Mouse (Mus musculus) thymus, postnatal 36 days (tissue): ENCODE results near the gene Sap25.

ENCODE experiments used
- DNase-seq, 2 experiments: peaks; one replicate each; pipeline ENCODE4 v3.0.0; 2022; ENCODE audit warnings: mixed read lengths in 2 of 2

Sap25 gene

DNA sequence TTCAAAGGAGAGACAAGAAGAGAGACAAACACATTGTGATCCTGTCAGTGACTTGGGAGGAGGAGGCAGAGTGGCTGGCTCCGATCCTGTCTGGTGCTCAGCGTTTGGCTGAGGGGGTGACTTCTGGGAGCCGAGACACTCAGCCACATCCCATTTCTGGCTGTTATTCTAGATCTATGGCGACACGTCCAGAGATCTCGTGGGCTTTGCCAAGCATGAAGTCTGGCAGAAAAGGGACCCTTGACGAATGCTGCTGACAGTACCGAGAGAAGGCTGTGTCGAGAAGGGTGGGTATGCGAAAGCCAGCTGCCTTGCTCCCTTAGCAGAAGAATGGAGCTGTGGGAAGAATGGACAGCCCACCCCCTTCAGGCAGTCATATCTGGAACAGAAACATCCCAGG, 27.8 kb downstream of the Sap25 start:
- DNase-seq: no peak

DNA sequence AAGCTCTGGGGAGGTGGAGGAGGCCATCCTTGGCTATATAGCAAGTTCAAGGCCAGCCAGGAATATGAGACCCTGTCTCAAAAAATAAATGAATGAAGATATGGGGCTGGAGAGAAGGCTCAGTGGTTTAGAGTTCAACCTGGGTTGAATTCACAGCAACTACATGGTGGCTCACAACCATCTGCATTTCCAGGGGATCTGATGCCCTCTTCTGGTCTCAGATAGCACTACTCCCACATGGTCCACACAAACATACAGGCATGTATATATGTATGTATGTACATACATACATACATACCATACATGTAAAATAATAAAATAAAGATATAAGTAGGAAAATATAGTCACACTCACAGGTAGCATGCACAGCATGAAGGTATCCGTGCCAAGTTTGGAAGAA, 29.1 kb downstream of the Sap25 start:
- DNase-seq: no peak

DNA sequence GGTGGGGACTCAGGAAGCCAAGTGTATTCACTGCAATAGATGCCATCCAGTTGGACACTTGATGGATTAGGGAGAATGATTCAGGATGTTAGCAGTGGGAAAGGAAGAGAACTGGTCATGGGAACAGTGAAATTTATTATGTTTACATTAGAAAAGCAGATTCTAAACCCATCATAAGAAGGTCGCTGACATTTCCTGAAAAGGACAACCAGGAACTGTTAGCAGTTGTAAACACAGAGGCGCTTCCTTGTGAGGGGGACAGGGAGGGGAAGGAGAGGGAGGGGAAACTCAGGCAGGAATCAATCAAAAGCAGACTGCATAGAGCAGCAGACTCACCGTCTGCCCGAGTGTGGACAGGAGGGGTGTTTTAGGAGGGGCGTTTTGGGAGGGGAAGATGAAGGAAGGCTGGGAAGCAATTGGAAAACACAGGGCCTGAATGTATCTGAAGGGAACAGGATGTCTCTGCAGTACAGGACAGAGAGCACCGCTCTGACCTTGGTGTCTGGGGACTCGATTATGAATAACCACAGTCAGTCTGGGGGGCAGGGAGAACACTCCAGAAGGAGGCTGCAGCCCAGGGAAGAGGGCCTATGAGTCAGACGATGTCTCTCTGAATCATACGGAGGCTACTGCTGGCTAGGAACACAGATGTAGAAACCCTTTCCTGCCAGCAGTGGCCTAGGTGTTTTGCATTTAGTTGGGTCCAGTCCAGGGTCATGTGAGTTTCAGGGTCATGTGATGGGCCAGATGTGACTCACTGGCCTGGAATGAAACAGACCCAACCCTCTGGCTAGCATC, 30.5 kb downstream of the Sap25 start:
- DNase-seq: no peak

DNA sequence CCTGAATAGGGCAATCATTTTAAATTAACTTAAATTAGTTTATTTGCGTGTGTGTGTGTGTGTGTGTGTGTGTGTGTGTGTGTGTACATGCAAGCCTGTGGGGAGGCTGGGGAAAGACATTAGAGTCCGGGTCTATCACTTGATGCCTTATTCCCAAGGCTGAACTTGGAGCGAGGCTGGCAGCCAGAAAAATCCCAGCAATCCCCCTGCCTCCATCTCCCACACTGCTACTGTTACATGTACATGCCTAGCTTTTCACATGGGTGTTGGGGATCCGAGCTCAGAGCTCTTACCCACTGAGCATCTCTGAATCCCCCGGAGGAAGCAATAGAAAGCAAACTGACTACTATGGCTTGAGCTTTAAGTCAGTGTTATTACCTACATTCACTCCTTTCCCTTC, 31.2 kb downstream of the Sap25 start:
- DNase-seq: no peak

DNA sequence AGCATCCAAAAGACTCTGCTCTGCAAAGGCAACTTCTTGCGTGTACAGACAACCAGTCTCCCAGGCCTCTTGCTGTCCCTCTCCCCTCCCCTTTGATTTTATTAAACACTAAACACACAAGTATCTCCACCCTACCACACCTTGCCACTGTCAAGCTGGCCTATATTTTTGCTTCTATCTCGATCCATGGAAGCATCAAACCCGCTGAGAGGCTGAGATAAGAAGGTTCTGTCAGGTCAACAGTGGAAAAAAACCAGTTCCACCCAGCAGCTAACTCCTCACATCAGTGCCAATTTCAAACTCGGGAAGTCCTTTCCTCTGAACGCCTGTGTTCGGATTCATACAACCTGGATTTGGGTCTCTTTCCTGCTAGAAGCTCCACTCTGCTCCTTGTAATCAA, 31.9 kb downstream of the Sap25 start:
- DNase-seq: no peak

DNA sequence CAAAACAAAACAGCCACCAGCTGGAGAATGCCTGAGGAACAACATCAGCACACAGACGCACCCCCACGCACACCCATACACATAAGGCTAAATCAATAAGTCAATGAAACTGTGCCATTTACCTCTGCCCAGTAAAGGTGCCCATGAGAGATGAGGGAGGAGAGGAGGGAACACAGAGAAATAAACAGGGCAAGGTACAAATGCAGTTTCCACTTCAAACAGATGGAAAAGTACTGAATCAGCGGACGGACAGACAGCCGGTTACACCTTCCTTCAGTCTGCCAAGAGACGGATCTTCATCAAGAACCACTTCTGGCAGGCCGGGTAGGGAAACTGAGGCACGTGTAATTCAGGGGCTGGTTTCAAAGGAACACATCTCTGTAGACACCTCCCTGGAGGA, 33.7 kb downstream of the Sap25 start:
- no peak for DNase-seq

DNA sequence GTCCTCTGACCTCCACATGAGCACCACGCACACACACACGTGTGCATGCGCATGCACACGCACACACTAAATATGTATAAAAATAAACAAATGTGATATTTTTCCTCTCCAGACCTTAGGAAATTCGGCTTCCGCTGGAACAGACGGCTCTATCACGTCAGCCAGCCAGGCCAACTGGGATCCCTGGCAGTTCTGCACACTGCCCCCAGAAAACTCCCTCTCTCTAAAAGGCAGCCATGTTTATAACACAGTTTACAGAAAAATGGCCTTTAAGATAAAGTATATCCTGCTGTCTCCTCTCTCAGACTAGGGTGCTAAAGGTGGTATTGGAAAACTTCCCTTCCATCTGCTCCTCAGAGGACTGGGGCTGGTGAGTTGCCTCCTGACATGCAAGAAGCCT, 36.7 kb downstream of the Sap25 start:
- no peak for DNase-seq

DNA sequence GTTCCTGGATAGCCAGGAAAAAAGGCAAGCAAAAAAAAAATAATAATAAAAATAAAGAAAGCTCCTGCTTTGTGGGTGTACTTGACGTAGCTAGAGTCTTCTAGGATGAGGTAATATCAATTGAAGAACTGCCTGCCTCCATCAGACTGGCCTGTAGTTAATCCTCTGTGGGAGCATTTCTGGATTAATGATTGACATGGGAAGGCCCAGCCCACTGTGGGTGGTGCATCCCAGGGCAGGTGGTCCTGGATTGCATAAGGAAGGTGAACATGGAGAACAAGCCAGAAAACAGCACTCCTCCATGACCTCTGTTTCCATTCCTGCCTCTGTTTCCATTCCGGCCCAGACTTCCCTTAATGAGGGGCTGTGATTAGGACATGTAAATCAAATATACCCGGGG, 37.6 kb downstream of the Sap25 start:
- DNase-seq: no peak

DNA sequence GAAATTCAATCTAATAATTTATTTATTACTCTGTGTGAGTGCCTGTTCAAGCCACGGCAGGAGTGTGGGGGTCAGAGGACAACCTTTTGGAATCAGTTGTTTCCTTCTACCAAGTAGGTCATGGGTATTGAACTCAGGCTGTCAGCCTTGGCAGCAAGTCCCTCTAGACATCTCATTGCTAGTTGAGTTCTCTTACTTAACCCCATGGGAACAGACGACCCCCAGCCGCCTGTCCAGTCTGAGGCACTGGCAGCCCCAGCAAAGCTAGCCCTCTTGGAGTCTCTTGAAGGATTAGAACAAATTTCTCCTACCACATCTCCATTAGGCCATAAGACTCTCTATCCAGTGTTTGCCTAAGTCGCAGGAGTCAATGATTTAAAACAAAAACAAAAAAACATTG, 38.6 kb downstream of the Sap25 start:
- DNase-seq: no peak

DNA sequence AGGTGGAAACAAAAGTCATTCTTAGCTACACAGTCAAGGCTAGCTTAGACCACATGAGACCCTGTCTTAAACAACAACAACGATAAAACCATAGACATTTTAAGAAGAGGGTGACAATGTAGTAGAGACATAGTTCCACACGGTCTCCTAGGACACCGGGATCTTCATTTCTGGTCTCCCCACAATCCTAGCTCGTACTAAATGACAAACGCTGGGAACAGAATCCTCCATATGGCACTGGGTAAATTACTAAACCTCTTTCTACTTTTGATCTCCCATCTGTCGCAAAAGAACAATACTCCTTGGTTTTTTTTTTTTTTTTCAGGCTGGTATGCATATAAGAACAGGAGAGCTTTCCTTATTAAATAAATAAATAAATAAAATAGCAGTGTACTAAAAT, 41.4 kb downstream of the Sap25 start:
- no peak for DNase-seq

DNA sequence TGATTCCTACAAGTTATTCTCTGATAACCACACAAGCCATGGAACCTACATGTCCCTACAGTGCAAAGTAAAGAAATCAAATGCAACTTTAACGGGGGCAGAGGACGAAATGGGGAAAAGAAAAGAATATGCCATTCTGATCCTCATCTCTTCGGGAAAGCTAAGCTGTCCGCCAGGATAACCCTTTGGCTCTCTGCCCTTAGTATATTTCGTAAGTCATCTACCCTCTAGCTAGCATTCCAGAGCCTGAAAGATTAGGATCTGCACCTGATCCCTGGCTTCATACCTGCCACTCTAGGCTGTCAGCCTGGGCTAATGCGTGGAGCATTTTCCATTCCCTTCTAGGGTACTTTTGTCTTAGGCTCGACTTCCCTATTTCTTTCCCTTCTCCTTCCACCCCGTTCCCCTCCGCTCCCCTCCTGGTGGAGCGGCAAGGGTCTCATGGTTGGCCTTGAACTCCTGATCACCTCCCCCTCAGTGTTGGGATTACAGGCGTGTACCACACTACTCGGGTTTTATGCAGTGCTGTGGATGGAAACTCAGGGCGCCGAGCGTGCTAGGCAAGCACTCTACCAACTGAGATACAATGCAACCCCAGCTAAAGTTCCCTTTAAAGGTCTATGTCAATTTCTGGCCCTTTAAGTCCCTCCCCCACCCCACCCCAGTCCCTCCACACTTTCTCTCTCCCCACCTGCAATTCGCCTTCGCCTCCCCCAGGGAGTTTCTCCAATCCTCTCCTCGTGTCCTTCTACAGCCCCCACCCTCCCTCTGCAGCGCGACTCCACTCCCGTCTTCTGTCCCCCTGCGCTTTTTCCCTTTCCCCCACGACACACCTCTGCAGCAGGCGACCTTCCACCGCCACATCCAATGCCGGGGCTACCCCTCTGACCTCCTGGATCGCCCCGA, 42.5 kb downstream of the Sap25 start:
- DNase-seq: peak; percentile 44 to 60

DNA sequence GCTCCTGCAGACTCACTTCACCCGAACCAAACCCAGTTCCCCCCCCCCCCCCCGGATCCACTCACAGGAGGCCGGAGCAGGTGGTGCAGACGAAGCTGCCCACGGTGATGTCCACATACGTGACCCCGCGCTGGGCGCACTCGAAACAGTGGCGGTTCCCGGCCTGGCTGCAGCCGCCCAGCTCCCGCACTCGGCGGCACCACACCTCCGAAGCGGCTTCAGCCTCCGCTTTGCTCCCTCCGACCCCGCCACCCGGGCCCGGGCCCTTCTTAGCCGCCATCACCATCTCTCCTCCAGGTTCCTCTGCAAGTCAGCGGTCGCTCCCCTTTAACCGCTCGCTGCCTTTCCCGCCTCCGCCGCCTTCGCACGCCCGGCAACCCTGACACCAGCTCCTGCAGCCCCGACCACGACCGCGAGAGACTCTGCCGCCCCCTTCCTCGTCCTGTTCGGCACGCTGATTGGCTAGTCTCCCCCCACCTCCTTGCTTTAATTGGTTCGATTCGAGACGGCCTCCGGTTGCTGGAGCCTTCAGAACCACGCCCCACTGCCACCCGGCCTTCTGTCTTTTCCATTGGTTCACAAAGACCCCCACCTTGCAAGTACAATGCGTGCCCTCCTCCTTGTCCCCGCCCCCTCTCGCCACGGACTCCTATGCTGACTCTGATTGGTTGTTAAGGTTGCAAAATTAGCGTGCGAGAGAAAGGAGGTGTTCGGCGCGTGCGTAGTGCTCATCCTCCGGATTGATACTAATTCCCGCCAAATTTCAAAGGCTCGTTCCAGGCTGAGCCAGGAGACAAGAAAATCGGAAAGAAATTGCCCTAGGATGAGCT, 43.4 kb downstream of the Sap25 start, which contains the start of gene Agfg2:
Gene Agfg2, minus strand, starts transcription at position 433 of the 830 bp plus-strand sequence.
- DNase-seq: peak; percentile 97 to 99

DNA sequence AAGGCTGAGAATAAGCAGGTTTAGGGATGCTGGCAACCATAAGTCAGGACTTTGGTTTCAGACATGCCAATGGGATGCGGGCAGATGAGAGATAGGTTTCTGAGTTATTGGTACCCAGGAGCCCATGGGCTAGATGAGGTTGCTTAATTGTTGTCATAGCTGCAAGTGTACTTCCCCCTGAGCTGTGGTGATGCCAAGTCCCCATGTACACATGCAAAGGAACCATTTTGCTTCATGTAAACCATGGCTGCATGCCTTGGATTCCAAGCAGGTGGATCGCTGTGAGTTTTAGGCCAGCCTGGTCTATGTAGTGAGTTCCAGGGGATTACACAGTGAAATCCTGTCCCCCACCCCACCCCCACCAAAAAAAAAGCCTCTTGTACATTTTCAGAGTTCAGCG, 44.5 kb downstream of the Sap25 start:
- DNase-seq: no peak

DNA sequence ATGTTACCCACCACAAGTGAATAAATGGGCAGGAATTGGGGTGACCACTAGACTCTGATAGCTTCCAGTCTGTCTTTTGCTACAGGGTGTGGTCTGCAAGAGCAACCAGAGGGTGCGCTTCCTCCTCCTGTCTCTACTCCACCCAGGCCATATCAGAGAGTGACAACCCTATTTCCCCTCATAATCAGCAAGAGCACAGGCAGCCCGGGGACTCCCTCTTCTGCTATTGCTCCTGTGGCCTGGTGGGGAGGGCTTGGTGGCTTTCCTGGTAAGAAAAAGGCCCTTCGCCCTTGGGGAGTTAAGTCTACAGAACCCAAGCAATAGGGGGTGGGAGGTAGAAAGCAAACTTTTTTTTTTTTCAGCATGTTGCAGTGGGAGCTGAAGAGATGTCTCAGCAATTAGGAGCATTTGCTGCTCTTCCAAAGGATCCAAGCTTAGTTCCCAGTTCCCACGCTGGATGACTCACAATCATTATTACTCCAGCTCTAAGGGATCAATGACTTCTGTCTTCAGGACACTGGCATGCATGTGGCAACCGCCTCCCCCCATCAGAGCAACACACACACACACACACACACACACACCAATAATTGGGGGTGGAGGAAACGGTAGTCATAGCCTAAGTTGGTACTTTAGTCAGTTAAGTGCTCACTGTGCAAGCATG, 45.1 kb downstream of the Sap25 start:
- DNase-seq: peak; percentile 42 to 63

DNA sequence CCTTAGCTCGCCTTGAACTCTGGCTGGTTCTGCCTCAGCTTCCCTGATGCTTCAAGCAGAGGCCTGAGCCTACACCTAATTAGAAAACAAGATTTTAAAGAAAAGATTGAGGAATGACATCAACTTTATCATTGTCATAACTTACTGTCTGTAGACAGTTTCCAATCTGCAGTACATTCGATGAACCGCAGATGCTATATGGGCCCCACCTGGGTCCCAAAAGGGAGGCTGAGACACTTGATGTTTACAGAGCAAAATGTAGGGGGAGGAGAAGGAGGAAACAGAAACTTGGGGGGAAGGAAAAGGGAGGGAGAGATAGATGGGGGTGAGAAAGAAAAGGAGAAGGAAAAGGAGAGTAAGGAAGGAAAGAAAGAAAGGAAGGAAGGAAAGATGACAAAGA, 48.8 kb downstream of the Sap25 start:
- peak in 1 of 2 experiments; percentile 63 for DNase-seq

DNA sequence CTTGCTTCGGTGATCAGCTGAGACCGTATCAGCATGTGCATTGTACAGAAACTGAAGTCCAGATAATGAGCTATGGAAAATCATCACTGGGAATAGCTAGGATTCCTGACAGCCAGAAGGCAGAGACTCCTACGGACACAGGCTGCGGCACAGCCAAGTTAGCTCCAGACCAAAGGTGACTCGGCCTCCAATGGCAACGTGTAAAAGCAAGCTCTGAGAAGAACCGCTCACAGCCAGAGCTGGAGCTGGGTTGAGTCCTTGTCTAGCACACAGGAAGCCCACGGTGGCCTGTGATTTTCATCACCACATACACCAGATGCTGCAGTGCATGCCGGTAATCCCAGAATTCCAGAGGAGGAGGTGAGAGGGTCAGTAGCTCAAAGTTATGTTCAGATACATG, 49.4 kb downstream of the Sap25 start:
- peak in 1 of 2 experiments; percentile 32 for DNase-seq

DNA sequence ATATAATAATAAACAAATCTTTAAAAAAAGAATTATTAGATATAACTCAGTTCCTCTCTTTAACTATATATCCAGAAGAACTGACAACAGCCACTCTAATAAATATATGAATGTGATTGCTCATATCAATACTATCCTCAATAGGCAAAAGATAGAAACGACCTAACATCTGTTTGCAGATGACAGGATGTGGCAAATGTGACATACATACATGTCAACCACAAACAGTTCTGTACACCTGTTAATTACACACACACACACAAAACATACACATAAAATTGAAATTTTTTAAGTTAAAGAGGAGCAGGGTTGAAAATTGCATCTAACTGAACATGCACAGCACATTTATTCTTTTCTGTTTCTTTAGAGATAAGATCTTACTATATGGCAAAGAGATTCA, 50.7 kb downstream of the Sap25 start:
- DNase-seq: no peak
